Mouse (Mus musculus): Measurements from ENCODE around the gene Arhgap33. TPM values are rescaled to one million over a fixed set of nuclear protein-coding genes. Genes with fewer than 3 reads are reported as not detected.

The Arhgap33 gene
- polyA plus RNA-seq, 1 experiment from 2014 or later = 20.0 TPM

DNA sequence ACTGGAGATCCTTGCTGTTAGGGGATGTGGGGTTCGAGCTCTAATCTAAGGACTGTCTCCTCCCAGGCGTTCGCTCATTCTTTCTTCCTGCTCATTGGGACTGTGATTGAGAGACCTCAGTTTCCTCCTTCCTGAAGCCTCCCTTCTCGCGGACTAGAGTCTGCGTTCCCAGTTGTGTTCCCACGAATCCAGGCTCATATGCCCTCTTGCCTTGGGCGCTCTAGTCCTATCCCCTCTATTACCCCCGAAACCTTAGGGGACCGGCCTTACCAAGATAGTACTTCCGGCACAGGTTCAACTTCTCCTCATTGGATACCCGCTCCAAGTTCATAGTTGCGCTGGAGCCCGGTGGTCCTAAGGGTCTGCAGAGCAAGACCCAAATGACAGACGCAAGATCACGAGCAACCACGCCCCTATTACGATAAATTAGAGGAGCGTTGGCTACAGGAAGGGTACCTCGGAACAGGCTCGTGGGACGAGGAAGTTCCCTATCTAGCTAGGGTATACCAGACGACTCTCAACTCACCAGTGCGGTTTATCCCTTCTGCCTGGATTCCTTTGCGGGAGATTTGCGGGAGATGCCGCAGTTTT lies 27.8 kb upstream of the Arhgap33 start:
- Histone ChIP-seq H3K27me3 (no peaks in the 10 kb centered on the region), H3K27ac (peak overlapping the region; percentile 78), H3K4me3 (peak overlapping the region; percentile 61), H3K4me1 (peaks cover 19% of the 10 kb centered on the region), H3K9ac (peak overlapping the region; percentile 62), H3K36me3 (peaks cover 25% of the 10 kb centered on the region), H3K9me3 (no peaks in the 10 kb centered on the region), H3K4me2 (replicated peaks) (peak overlapping the region; percentile 77)
- no peak for ATAC-seq (ENCODE audit: insufficient number of reproducible peaks, insufficient read depth, low FRiP score, low TSS enrichment)
- WGBS = 2% methylated on average over 27 of the region's 27 CpGs

DNA sequence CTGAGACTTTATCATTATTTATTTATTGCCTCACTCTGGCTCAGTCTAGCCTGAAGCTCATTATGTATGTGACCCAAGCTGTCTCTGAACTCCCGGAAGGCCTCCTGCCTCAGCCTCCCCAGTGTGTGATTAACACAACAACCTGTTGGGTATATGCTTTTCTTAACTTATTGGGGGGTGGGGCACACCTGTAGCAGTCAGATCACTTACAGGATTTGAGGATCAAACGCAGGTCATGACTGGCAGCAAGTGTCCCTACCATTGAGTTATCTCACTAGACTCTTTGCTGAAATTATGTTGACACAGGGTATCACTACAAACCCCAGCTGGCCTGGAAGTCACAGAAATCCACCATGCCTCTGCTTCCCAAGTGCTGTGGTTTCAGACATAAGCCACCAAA lies 25.4 kb upstream of the Arhgap33 start:
- H3K36me3 ChIP-seq = peaks cover 23% of the 10 kb centered on the region
- H3K27ac ChIP-seq = no peak overlapping the region
- no peak overlapping the region for H3K9ac ChIP-seq
- H3K4me1 ChIP-seq = peaks cover 19% of the 10 kb centered on the region
- no peak overlapping the region for H3K4me3 ChIP-seq
- H3K4me2 ChIP-seq (replicated peaks) = peak overlapping the region; percentile 96; the same call in 1 of the 2 replicates
- H3K9me3 ChIP-seq = no peaks in the 10 kb centered on the region
- WGBS = 64% methylated on average over 2 of the region's 2 CpGs
- H3K27me3 ChIP-seq = no peaks in the 10 kb centered on the region
- ATAC-seq (ENCODE audit: insufficient number of reproducible peaks, insufficient read depth, low FRiP score, low TSS enrichment) = no peak

DNA sequence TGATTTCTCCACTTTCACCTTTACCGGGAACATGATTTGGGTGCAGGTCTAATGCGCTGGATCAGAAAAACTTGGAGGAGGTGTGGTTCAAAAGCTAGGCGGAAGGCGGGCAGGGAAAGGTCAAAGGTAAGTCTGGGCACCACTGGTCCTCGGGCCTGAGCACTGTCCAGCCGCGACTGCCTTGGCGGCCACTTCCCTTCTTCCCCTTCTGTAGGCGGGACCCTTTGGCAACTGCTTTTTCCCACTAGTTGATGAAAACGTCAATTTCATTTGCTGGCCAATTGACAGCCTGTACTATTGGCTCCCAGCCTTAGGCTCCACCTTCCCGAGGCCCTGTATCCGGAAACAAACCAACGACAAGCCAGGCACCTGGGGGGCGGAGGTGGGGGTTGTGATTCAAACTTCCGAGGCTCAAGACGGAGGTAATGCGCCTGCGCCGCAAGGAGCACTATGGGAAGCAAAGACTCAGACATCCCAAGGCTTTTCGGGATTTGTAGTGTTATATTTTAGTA lies 24.6 kb upstream of the Arhgap33 start, which contains the start of gene Lin37:
Gene Lin37, minus strand, starts transcription at position 396 of the 512 bp plus-strand sequence.
- under 1% methylated on average over 20 of the region's 20 CpGs for WGBS
- ATAC-seq (ENCODE audit: insufficient number of reproducible peaks, insufficient read depth, low FRiP score, low TSS enrichment) = peak; percentile 78
- Histone ChIP-seq H3K27ac (peak within 1 kb of the TSS; percentile 26; the same call in 1 of the 2 replicates), H3K4me1 (peaks cover 19% of the 10 kb centered on the region), H3K4me2 (replicated peaks) (peak within 1 kb of the TSS; percentile 96), H3K27me3 (no peaks in the 10 kb centered on the region), H3K4me3 (peak within 1 kb of the TSS; percentile 66), H3K9me3 (no peaks in the 10 kb centered on the region), H3K36me3 (peaks cover 24% of the 10 kb centered on the region), H3K9ac (peak within 1 kb of the TSS; percentile 81)

DNA sequence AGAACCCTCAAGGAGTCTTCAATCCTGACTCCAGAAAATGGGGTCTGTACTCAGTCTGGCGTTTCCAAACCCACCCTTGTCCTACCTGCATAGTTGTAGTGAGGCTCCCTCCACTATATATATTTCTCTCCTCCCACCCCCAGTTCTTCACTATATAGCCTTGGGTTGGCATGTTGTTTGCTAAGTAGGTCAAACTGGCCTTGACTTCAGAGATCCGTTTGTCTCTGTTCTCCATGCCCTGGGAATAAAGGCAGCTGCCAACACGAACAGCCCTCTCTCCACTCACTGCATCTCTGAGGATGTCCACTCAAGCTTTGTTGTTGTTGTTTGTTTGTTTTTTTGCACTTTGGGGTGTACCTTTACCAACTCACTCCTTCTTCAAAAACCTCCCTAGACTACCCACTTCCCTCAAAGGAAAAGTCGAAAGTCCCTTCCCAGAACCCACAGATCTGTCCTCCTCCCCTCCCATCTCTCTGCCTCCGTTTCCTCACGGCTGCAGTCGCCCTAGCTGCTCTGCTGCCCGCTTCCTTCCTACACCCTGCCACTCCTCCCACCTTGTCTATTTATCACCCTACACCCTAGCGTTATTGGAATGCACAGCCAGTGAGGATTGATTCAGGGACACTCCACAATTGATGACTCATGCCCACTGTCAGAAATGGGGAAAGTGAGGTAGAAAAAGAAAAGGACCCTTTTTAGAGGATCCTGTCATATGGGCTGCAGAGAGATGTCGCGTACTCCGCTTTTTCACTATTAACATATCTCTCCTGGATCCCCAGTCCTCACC lies 24.0 kb upstream of the Arhgap33 start:
- H3K27ac ChIP-seq = peak overlapping the region; percentile 26; the same call in 1 of the 2 replicates
- no peak for ATAC-seq (ENCODE audit: insufficient number of reproducible peaks, insufficient read depth, low FRiP score, low TSS enrichment)
- no peaks in the 10 kb centered on the region for H3K27me3 ChIP-seq
- peak overlapping the region; percentile 96 for H3K4me2 ChIP-seq (replicated peaks)
- peak overlapping the region; percentile 81 for H3K9ac ChIP-seq
- peak overlapping the region; percentile 66 for H3K4me3 ChIP-seq
- H3K36me3 ChIP-seq = peaks cover 28% of the 10 kb centered on the region
- H3K4me1 ChIP-seq = peaks cover 15% of the 10 kb centered on the region
- no peaks in the 10 kb centered on the region for H3K9me3 ChIP-seq
- WGBS = 15% methylated on average over 12 of the region's 12 CpGs

DNA sequence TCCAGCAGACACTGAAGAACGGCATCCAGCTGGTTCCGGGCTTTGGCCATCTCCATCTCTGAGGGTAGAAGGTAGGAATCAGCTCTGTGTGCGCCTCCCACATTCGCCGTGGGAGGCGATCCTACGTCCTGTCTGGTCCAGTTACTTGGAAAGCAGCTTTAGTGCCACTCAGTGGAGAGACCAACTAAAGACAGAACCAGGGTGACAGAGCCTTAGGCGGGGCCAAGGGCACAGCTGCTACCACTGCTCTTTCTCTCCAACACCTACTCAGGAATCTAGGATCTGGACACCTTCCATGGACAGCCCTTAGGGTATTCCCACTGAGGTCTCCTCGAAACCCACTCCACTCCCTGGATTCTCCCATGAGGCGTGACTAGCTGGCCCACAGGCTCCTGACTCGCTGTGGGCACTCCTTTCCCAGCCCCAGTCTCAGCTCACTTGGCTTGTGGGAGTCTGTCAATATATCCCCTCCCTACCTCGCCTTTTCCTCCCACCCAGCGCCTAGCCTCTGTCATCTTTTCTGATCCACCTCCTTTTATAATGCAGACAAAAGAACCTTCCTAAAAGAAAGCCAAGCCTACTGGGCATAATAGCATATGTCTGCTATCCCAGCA lies 23.1 kb upstream of the Arhgap33 start:
- H3K9ac ChIP-seq = no peak overlapping the region
- H3K27ac ChIP-seq = no peak overlapping the region
- H3K36me3 ChIP-seq = peaks cover 28% of the 10 kb centered on the region
- H3K27me3 ChIP-seq = no peaks in the 10 kb centered on the region
- ATAC-seq (ENCODE audit: insufficient number of reproducible peaks, insufficient read depth, low FRiP score, low TSS enrichment) = no peak
- peak overlapping the region; percentile 66; the same call in 1 of the 2 replicates for H3K4me3 ChIP-seq
- H3K4me2 ChIP-seq (replicated peaks) = peak overlapping the region; percentile 96; the same call in 1 of the 2 replicates
- H3K9me3 ChIP-seq = no peaks in the 10 kb centered on the region
- peaks cover 21% of the 10 kb centered on the region for H3K4me1 ChIP-seq
- 89% methylated on average over 13 of the region's 13 CpGs for WGBS

DNA sequence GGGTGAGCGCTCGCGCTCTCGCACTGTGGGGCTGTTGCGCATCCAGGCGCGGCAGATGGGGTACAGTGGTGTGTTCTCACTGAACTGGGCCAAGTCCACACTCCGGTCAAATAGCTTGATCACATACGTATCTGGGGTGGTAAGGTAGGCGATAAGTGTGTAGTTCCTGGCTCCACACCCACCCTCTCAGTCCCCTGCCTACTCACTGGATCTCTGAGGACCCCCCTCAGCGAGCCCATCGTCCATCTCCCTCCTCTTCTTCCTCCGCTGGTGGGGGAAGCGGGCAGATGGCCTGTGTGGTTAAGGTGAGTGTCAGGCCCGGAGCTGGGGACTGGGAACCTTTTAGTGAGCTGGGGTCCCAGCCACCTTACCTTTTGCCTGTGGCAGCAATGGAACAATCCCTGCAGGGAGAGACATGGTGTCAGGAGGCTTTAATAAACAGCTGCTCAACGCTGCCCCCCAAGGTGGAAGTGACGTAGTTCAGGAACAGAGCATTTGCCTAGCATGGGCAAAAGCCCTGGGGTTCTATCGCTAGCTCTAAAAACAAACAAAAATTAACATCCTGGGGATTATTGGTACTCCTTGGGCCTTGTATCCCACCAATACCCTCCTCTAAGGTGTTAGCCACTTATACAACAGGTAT lies 22.2 kb upstream of the Arhgap33 start:
- Histone ChIP-seq H3K4me2 (replicated peaks) (no peak overlapping the region), H3K4me3 (no peak overlapping the region), H3K36me3 (peaks cover 28% of the 10 kb centered on the region), H3K4me1 (peaks cover 25% of the 10 kb centered on the region), H3K9me3 (no peaks in the 10 kb centered on the region), H3K27ac (no peak overlapping the region), H3K9ac (no peak overlapping the region), H3K27me3 (no peaks in the 10 kb centered on the region)
- 92% methylated on average over 18 of the region's 18 CpGs for WGBS
- no peak for ATAC-seq (ENCODE audit: insufficient number of reproducible peaks, insufficient read depth, low FRiP score, low TSS enrichment)

DNA sequence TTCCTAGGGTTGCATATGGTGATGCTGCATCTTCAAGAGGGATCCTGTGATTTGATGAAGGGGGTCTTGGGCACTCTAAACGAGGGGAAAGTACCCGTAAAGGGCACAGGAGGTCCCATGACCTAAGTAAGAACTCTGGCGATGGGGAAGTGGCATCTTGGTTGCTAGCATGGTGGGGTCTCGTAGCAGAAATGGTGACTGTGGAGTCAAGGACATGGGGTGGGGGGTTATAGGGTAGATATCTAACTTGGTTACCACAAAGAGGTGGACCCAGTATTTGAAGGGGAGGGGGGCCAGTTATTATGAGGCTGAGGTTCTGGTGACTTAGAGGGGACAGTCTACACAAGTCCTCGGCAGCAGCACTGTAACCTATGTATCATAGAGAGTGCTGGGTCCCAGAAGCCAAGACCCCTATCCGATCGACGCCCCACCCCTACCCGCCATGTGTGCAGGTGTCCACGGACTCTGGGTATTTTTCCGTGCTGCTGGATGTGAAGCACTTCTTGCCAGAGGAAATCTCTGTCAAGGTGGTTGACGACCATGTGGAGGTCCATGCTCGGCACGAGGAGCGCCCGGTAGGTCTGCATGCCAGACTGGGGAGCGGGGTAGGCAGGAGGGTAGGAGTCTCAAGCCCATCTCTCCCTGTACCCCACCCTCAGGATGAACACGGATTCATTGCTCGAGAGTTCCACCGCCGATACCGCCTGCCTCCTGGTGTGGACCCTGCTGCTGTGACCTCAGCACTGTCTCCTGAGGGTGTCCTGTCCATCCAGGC lies 19.1 kb upstream of the Arhgap33 start:
- Histone ChIP-seq H3K27me3 (no peaks in the 10 kb centered on the region), H3K27ac (no peak overlapping the region), H3K9me3 (no peaks in the 10 kb centered on the region), H3K4me1 (peaks cover 23% of the 10 kb centered on the region), H3K4me3 (peak overlapping the region; percentile 66; the same call in 1 of the 2 replicates), H3K4me2 (replicated peaks) (peak overlapping the region; percentile 88), H3K36me3 (peaks cover 32% of the 10 kb centered on the region), H3K9ac (no peak overlapping the region; the same call in 1 of the 2 replicates)
- ATAC-seq (ENCODE audit: insufficient number of reproducible peaks, insufficient read depth, low FRiP score, low TSS enrichment) = no peak
- WGBS = 84% methylated on average over 22 of the region's 22 CpGs

DNA sequence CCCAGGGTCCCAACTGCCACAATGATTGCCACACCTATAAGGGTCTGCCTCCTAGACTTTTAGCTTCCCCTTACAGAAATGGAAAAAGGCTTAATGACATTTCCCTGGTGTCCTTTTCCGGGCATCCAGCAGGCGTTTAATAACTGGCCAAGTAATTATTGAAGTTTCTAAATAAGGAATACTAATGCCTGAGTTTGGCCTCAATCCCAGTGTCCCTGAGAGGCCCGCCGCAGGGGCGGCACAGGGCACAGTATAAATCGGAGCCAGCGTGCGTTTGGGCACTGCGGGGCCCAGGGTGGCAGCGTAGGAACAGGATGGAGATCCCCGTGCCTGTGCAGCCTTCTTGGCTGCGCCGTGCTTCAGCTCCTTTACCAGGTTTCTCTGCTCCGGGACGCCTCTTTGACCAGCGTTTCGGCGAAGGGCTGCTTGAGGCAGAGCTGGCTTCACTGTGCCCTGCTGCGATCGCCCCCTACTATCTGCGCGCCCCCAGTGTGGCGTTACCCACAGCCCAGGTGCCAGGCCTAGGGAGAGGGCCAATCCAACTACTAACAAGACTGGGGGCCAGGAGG lies 18.2 kb upstream of the Arhgap33 start:
- peak overlapping the region; percentile 88 for H3K4me2 ChIP-seq (replicated peaks)
- no peak for ATAC-seq (ENCODE audit: insufficient number of reproducible peaks, insufficient read depth, low FRiP score, low TSS enrichment)
- H3K4me3 ChIP-seq = peak overlapping the region; percentile 66
- WGBS = 7% methylated on average over 23 of the region's 23 CpGs
- H3K9ac ChIP-seq = peak overlapping the region; percentile 72
- no peaks in the 10 kb centered on the region for H3K27me3 ChIP-seq
- H3K4me1 ChIP-seq = peaks cover 14% of the 10 kb centered on the region
- peaks cover 40% of the 10 kb centered on the region for H3K36me3 ChIP-seq
- H3K9me3 ChIP-seq = no peaks in the 10 kb centered on the region
- H3K27ac ChIP-seq = peak overlapping the region; percentile 91

DNA sequence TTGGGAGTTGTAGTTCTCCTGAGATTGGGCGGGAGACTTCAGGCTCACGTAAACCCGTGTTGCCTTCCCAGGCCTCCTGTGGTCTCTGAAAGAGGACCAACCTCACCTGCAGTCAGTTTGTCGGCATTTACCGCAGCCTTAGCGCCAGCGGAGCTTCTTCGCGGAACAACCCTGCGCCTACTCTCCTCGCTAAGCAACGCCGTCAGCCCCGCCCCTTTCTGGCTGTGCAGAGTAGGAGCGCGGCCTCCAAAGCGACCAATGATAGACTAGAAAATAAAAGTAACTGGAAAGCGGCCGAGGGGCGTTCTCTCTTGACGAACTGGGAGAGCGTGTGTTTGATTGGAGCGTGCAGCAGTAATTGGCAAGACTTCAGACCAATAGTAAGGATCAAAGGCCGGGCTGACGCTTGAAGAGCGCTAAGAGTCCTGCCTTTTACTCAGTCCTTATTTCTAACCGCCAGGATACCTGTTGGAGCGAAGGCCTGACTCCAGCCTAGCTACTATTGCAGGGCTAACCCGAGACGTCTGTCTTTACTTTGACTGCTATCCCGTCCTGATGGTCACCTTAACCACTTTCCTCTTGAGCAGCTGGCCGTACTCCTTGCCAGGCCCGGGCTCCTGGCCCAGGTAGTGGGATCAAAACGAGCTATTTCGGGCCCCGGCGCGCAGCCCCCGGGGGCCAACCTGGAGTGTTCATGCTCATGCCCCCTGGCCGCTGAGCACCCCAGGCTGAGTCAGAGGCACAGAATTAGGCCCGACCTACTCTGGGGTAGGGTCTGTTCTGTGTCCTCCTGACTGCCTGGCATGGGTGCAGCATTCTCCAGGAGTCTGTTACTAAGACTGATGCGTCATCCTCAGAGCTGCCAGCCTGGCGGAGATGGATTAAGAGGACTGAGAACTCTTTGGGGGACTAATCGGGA lies 17.5 kb upstream of the Arhgap33 start, which contains the start of the genes Hspb6 and Proser3:
Gene Hspb6, plus strand, starts transcription at position 77 of the 919 bp plus-strand sequence.
Gene Proser3, minus strand, starts transcription at position 198 of the 919 bp plus-strand sequence.
- H3K9me3 ChIP-seq = no peaks in the 10 kb centered on the region
- H3K27me3 ChIP-seq = no peaks in the 10 kb centered on the region
- peak within 1 kb of the TSS; percentile 88 for H3K4me2 ChIP-seq (replicated peaks)
- WGBS = under 1% methylated on average over 44 of the region's 44 CpGs
- H3K4me1 ChIP-seq = peaks cover 14% of the 10 kb centered on the region
- peaks cover 47% of the 10 kb centered on the region for H3K36me3 ChIP-seq
- peak within 1 kb of the TSS; percentile 66 for H3K4me3 ChIP-seq
- ATAC-seq (ENCODE audit: insufficient number of reproducible peaks, insufficient read depth, low FRiP score, low TSS enrichment) = peak; percentile 94
- peak within 1 kb of the TSS; percentile 72 for H3K9ac ChIP-seq
- peak within 1 kb of the TSS; percentile 97 for H3K27ac ChIP-seq

Measured in embryonic facial prominence, embryonic 12.5 days (tissue).